Mouse (Mus musculus) urinary bladder, postnatal 25 days (tissue): ENCODE data around the gene Adrm1.

ENCODE experiments used
- DNase-seq: peaks from one replicate; pipeline ENCODE4 v3.0.0; 2022; ENCODE audit warnings: low spot score

Gene Adrm1

DNA sequence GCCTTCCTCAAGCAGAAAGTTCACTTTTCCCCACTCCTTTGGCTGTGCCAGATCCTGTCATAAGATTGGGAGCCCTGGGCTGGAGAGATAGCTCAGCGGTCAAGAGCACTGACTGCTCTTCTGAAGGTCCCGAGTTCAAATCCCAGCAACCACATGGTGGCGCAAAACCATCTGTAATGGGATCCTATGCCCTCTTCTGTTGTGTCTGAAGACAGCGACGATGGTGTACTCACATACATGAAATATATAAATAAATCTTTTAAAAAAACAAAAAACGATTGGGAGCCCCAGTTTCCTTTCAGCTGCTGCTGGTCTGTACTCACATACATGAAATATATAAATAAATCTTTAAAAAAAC lies 13.4 kb downstream of the Adrm1 start:
- DNase-seq = no peak

DNA sequence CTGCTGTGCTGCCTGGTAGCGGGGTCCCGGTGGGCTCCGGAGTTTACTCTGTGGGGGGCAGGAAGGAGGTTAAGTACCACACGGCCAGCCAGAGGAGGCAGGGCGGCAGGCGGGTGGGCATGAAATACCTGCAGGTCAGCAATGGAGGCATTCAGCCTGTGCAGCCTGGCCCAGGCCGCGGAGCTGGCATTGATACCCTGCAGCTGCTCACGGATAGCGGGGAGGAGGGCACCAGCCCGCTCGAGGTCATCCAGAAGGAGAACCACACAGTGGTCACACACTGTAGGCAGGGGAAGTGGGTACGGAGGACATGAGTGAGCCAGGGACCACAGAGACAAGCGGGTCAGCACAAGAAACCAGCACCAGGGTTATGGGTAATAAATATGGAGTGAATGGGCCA lies 14.4 kb downstream of the Adrm1 start:
- no peak for DNase-seq

DNA sequence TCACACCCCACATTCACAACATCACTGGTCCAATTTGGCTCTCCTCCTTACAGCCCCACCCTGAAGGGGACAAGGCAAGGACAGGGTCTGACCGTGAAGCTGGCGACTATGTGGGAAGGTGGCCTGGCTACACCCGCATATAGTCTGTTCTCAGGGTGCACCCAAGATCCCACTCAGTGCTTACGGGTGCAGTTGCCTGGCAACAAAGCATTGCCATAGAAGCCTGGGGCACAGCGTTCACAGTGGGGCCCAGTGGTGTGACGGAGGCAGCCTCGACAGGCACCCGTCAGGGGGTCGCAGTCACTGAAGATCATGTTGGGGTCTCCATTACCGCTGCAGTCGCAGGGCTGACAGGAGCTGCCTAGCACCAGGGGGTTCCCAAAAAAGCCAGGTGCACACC lies 16.1 kb downstream of the Adrm1 start:
- no peak for DNase-seq

DNA sequence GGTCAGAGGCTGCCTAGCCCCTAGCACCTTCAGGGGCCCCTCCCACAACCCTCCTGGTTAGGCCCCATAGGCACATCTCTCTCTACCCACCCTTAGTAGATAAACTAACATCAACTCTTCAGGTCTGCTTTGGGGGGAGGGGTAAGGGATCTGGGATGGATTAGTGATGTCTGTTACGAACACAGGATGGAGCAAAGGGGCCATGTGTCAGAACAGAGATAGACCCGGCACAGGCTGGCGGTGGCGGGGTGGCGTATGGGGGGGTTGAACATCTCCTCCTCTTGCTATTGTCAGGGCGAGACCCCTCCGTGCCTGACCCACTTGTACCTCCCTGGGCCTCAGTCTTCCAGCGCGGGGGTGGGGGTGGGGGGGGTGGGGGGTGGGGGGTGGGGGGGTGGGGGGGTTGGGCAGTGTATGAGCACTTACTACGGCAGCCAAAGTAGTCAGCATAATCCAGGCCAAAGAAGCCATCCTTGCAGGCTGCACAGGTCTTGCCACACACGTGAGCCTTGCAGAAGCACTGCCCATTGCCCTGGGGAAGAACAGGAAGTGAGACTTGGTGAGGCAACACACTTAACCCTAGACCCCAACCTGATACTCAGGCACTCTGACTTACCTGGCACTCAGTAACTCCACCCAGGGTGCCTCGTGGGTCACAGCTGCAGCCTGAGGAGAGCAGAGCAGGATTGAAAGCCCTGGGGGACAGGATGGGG lies 25.5 kb downstream of the Adrm1 start:
- DNase-seq = no peak

DNA sequence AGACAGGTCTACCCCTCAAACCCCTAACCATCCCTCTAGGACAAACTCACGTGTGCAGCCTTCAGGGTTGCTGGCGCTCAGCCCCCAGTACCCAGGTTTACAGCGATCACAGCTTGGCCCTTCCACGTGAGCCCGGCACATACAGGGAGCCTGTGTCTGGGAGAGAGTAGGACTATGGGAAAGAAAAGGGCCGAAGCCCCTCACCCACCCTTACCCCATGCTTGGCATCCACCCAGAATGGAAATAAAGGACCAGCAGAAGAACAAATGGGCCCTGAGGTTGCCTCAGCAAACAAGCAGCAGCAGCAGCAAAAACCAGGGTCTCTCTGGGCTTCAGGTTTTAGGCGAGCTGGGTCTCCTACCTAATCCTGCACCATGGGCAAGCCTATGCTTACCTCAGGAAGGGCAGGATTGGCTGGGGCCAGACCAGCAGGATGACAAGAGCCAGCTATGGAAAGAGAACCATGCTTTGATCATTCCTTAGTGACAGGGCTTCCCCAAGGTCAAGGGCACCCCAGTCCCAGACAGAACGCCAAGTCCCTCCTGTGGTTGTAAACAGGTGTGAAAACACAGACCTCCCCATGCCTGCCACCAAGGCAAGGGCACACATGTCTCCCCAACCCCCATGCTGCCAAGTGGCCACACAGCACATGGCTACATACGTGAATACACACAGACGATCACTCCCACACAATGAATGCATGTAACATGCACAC lies 26.2 kb downstream of the Adrm1 start:
- no peak for DNase-seq

DNA sequence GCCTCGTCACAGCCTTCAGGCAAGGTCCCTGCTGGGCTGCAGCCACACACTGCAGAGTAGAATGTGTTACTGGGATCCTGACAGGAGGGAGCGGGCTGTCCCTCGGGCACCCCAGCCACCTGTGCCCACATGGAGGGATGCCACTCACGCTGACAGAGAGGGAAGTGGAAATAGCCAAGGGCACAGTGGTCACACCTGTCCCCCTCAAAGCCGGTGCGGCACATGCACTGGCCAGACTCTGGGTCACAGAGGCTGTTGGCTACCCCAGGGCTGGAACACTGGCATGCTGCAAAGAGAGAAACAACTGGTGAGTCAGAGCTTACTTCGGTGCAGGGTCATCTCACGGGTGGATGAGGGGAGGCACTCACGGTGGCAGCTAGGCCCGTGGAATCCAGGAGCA lies 27.5 kb downstream of the Adrm1 start:
- no peak for DNase-seq

DNA sequence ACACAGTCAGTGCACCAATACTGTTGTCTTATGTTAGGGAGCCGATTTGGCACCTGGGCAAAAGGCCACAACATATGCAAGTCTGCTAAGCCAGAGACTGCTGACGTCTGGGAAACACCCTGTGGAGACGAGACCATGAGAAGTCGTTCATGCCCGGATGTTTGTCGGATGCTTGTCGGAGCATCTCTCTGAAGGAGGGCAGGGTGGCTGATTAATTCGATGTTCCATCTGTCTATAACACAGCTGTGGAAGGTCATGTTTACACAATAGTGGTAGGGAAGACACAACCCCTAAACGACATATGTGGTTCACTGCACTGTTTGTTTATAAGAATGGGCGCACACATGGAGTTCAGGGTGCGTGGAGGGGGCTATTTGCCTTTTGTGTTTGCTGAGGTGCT lies 29.4 kb downstream of the Adrm1 start:
- no peak for DNase-seq

DNA sequence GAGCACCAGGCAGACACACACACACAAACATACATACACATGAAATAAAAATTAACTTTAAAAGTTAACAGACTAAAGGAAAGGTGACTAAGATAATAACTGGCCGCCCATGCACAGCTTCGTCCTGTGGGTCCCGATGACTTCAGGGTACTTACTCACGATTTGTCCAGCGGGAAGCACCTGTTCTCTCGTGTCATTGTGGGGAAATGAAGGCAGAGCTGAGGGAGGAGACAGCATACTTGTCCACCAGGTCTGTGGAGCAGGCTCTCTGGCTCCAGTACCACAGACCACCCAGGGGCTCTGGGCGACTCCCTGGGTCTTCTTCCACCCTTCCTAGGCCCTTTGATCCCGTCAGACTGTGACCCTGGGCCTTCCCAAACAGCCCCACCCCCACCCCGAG lies 30.0 kb downstream of the Adrm1 start:
- DNase-seq = no peak

DNA sequence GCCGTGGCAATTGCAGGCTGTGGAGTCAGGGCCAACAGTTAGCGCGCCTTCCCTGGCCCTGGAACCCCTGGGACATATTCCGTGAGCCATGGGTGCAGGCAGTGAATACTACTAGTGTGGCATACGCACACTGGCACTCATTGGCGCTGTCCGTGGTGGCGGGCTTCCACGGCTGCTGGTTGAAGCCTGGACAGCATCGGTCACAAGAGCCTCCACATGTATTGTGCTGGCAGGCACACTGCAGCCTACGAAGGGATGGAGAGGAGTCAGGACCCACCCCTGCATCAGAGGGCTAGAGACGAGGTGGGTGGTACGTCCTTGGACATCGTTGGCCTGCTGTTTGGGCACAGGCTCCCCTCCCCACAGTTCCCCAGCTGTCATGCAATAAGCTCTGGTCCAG lies 31.0 kb downstream of the Adrm1 start:
- DNase-seq = no peak

DNA sequence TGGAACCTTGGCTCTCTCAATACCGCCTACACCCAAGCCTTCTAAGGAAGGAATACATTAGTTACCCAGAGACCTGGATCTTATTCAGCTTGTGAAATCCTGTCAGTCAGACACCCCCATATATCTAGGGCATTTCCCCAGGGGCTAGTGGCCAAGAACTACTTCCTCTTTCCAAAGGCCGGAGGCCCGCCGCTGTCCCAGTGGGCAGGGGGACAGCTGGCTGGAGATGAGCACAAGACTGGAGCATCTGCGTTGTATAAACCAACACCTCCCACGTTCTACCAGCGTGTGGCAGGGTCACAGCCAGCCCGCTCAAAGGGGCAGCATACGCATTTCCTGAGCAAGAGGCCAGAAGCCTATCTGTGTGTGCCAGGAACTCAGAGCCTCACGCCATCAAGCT lies 31.5 kb downstream of the Adrm1 start:
- DNase-seq = no peak

DNA sequence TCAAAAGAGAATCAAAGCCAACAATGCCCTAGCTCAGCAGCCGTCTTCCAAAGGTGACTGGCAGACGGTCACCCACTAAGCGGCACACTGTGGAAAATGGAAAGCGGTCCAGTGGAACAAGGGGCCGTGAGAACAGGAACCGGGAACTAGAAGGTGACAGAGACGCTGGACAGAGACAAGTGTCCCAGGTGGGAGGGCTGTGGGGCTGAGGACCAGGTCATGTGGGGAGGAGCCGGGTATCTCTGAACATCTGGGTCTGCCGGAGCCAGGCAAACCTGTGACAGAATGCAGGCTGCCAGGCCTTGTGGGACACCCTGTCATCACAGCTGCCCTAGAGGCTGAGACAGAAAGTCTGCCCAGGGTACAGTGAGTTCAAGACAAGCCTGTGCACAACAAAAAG lies 33.2 kb downstream of the Adrm1 start:
- DNase-seq = no peak

DNA sequence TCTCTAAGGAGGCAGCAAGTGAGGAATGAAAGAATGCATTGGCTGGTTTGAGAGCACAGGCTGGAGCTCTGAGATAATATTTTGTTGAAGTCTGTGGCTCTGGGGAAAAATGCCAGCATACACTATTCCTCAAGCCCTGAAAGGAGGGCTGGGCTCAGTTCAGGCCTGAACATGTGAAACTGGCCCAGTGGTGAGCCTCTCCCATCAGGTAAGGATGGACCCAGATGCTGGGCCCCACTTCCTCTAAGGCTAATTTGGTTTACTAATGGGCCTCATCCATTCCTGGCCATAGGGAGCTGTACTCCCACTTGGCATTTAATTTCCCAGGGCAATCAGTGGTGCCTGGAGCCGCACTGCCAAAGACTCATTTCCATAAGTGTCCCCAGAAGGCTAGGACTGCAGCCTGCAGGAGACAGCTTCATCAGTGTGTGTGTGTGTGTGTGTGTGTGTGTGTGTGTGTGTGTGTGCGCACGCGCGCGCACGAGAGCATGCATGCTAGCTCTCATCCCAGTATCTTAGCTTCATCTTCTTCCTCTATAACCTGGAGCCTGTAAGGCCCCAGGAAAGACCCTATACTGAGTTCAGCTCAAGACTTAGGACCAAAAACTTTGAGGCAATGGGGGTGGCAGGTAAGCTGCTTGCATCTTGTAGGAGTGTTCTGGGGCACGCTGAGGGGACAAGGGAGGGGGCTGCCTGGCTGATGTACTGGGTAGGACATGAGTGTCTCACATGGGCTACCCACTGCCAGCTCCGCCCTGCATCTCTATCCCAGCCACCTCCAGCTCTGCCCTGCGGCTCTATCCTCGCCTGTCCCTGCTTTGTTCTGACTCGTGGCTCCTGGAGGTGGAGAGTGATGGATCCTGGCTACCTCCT lies 34.0 kb downstream of the Adrm1 start:
- DNase-seq = no peak

DNA sequence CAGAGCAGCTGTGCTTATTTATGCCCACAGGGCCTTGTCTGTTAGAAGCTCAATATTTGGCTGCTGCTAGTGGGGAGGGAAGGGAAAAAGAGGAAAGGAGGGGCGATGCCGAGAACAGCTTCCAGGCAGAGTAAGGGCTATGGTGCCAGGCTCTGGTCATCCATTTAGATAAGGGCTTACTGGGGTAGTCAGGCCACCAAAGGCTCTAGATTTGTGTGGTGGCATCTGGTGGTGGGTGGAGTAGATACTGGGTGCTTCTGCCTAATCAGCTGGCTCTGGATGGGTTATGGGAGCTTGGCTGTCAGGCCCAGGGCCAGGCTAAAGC lies 34.6 kb downstream of the Adrm1 start:
- DNase-seq = no peak

DNA sequence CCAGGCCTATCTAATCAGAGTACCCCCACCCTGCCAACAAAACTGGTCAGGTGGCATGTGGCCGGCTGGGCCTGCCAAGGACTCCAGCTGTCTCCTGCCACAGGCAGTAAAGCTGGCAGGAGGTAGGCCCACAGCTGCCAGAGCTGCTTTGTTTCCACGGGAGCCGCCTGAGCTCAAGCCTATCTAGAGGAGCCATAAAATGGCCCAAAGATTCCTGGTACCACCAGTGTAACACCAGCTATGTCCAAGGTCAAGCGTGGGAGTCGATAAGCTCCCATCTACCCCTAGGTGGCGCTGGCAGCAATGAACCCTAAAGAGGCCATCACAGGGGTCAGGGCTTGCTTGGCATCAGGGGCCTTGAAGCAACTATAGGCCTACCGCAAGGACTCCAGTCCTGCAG lies 36.6 kb downstream of the Adrm1 start:
- no peak for DNase-seq

DNA sequence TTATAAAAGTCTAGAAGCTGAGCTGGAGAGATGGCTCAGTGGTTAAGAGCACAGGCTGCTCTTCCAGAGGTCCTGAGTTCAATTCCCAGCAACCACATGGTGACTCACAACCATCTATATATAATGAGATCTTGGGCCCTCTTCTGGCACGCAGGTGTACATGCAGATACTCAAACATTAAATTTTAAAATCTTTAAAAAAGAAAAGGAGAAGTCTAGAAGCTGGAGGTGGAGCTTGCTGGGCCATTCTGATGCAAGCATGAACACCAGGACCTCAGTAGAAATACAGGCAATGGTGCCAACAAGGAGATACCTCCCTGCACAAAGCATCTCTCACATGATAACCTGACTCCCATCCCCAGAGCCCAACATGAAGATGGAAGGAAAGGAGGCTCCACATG lies 37.7 kb downstream of the Adrm1 start:
- no peak for DNase-seq

DNA sequence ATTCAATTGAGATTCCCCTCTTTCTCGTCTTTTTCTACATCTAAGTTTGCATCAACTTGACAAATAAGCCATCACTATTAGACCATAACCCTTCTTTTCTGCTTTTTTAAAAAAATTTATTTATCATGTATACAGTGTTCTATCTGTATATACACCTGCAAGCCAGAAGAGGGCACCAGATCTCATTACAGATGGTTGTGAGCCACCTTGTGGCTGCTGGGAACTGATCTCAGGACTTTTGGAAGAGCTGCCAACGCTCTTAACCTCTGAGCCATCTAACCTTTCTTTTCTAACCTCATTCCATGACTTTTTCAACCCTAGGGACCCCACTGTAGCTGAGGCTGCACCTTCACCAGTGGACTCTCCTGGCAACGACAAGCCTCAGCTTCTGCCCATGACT lies 41.0 kb downstream of the Adrm1 start:
- no peak for DNase-seq

DNA sequence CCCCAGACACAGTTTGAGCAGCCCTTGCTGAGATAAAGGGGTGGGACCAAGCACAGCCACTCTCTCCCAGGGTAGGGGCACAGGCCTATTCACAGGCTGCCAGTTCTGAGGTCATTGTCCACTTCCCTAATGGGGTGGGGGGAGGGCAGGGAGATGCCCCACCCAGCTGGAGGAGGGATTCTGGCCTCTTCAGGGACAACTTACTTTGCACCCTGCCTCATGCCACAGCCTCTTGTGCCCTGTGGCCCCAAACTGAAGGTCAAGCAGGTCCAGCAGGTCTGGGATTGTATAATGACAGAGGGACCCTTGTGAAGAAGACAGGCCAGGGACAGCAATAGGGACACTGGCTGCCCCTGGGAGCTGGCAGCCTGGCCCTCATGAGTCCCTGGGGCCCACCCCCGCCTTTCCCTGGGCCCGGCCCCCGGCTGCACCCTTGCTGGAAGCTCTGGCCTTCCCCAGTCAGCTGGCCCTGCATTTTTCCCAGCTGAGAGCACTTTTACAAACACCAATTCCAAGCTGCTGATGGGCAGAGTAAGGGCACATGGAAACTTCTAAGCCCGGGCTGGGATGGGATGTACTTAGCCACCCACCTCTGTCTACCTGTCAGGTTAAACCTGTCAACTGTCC lies 43.2 kb downstream of the Adrm1 start:
- DNase-seq = no peak

DNA sequence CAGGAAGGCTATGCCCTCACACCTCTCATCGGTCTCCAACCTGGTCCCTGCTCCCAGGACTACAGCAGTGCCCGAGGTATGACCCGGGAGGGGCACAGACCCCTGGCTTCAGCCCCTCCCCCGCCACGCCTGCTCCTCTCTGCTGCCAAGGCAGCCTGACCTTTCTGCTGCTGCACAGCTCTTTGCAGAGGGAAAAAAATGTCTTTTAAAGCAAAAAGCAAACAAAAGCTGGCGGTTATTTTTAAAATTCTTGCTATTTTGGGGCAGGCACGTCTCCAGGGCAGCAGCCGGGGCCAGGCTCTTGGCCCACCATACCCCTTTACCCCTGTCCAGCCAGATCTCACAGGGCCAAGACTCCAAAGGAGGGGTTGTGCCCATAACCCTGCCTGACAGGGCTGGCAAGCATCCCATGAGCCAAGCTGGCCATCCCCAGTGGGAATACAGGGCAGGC lies 43.8 kb downstream of the Adrm1 start:
- no peak for DNase-seq

DNA sequence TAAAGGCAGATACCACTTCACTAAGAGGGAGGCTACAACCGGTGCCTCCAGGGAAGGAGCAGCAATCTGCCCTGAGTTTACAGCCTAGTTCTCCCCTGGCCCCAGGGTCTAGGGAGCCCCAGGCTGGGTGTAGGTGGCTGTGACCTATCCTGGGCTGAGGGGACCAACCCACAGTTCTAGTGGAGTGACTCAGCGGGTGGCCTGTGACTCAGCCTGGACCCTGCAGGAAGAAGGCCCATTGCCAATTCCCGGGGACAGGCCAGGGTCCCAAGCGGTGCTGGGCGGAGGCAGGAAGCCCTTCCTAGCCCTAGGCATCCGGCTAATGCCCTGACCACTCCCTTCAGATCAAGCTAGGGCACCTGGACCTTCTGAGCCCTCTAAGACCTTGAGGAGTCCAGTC lies 44.7 kb downstream of the Adrm1 start:
- DNase-seq = no peak

DNA sequence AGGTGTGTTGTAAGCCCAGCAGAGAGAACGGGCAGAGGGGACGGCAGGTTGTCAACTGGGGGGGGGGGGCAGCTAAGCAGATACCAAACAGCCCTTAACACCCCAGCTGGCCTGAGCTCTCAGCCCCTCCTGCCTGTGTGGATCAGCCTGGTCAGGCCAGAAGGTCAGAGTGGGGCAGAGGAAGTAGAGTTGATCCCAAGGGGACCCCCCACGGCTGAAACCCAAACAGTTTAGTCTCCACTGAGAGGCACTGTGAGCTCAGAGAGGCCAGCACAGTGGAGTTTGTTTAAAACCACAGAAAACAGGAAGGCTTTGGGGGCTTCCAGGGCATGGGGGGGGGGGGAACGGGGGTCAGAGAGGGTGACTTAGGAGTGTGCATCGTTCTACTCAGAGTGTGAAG lies 45.6 kb downstream of the Adrm1 start:
- no peak for DNase-seq

DNA sequence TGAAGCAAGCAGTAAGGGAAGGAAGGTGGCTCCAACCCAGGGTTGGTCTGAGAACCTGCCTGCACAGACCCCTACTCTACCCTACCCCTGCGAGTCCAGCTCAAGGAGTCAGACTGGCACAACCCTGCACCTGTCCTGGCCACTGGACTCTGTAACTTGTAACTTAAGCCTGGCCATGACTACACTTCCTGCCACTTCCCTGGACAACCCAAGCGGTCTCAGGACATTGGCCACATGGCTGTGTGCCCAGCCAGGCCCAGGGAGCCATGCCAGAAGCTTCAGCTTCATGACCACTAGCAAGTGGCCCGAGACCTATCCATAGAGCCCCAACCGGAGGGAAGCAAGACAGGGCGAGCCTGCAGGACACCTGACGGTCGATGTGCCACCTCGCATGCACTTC lies 46.3 kb downstream of the Adrm1 start:
- DNase-seq = no peak

DNA sequence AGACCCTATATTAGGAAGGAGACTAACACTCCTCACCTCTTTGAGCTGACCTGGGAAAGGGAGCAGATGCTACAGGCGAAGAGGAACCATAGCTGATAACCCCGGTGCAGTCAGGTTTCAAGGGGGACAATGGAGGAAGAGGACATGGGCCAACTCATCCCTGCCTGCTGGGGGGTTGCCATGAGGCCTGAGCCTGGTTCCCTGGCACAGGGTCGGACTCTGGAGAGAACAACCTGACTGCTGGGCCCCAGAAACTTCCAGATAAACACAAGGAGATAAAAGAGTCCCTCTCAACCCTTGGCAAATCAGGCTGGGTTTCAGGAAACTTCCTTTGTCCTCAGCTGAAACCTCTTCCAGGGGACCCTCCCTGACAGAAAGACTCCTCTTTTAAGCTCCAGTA lies 47.0 kb downstream of the Adrm1 start:
- DNase-seq = no peak

DNA sequence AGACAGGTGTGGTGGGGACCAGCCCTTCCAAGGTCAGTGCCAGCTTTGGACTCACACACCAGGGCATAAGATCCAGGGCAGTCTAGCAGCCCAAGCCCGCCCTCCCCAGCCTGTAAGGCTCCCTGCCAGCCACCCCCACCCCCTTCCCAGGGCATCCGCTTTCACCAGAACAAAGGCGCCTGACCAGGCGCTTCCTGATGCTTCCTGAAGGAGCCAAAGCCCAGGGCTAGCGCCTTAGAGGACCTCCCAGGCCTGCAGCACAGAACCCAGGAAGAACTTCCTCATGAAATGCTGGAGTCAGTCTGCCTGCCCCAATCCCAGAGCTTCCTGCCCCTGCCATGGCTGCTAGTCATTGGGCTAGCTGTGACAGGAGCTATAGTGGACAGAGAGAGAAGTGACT lies 47.4 kb downstream of the Adrm1 start:
- DNase-seq = no peak
